Mouse (Mus musculus): ENCODE measurements around the gene Asphd2. TPM values are rescaled to one million over a fixed set of nuclear protein-coding genes. Genes with fewer than 3 reads are reported as not detected.
A peak's percentile ranks its signal among the peaks of the same experiment; 100 is the strongest.

Asphd2 gene
- polyA plus RNA-seq, 1 experiment from 2014 or later: 8.1 TPM

DNA sequence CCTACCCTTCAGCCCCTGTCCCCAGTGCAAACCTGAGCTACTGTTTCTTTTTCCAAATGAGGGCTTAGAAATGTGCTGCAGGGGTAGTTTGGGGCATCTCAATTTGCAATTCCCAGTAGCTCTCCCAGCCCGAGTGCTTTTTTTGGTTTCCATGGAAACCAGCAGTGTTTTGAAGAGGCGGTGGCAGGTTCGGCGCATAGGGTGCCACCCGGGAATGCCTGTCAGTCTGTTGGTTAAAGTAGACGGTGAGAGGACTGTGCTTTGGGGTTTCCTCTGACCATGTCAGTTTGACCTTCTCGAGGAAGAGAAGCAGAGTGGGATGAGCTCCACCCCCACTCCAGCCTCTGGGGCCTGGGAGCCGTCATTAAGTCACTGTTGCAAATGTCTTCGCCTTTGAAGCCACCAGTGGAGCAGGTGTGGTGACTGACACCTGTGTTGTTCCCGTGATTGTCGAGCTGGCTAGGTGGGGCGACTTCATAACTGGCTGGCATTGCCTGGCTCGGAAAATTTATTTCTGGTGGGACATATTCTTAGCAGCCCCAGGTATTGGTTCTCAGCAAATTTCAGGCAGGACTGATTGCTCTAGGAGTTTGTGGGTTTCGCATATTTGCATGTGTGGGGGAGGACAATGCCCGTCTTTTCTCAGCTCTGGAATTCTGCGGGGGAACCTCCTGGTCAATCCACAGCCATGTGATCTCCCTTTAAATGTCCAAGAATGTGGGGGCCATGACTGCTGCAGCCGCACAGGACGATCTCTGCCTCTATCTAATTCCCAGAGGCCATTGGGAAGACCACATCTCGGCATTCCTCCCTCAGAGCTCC lies 17.1 kb upstream of the Asphd2 start:
- Histone ChIP-seq H3K27ac (no peak overlapping the region), H3K9me3 (replicated peaks) (0 out of 2 replicates have a peak, but pooled peaks cover 4% of the 10 kb centered on the region), H3K4me1 (peaks cover 15% of the 10 kb centered on the region), H3K27me3 (peaks cover 10% of the 10 kb centered on the region), H3K4me2 (peak overlapping the region; percentile 38), H3K4me3 (replicated peaks) (no peak overlapping the region), H3K9ac (no peak overlapping the region), H3K36me3 (no peaks in the 10 kb centered on the region)
- WGBS: 7% methylated on average over 19 of the region's 19 CpGs
- ATAC-seq (replicated peaks; ENCODE audit: low FRiP score): no peak

GRCm38 (mm10) chr5:112411072-112411471 lies 16.4 kb upstream of the Asphd2 start:
- Histone ChIP-seq H3K27ac (no peak overlapping the region), H3K4me3 (replicated peaks) (no peak overlapping the region), H3K4me1 (peaks cover 15% of the 10 kb centered on the region), H3K27me3 (peaks cover 10% of the 10 kb centered on the region), H3K4me2 (no peak overlapping the region), H3K36me3 (no peaks in the 10 kb centered on the region), H3K9ac (no peak overlapping the region), H3K9me3 (replicated peaks) (0 out of 2 replicates have a peak, but pooled peaks cover 4% of the 10 kb centered on the region)
- no peak for ATAC-seq (replicated peaks; ENCODE audit: low FRiP score)
- 41% methylated on average over 11 of the region's 11 CpGs for WGBS

DNA sequence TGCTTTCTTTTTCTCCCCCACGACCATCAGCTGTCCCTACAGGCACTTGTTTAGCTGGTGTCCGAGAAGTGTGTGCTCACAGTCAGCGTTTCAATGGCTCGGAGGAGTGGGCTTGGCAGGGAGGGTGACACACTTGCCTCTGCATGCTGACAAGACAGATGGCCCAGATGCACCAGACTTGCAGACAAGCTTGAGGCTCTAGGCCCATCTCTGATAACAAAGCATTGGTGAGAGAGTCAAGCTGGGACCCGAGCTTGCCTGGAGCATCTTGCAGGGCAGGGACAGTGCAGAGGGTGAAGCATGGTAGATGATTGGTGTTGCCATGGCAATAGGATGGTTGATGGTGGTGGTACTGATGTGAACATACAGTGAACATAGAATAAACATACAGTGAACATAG lies 14.6 kb upstream of the Asphd2 start:
- Histone ChIP-seq H3K9ac (no peak overlapping the region), H3K27ac (no peak overlapping the region), H3K4me2 (no peak overlapping the region), H3K4me3 (replicated peaks) (no peak overlapping the region), H3K36me3 (no peaks in the 10 kb centered on the region), H3K4me1 (peaks cover 15% of the 10 kb centered on the region), H3K9me3 (replicated peaks) (0 out of 2 replicates have a peak, but pooled peaks cover 4% of the 10 kb centered on the region), H3K27me3 (peaks cover 10% of the 10 kb centered on the region)
- ATAC-seq (replicated peaks; ENCODE audit: low FRiP score): no peak
- WGBS: 55% methylated on average over 5 of the region's 5 CpGs

- Histone ChIP-seq H3K9ac (no peak overlapping the region), H3K36me3 (no peaks in the 10 kb centered on the region), H3K4me2 (no peak overlapping the region), H3K9me3 (replicated peaks) (no peaks in the 10 kb centered on the region), H3K27ac (no peak overlapping the region), H3K27me3 (no peaks in the 10 kb centered on the region), H3K4me3 (replicated peaks) (no peak overlapping the region), H3K4me1 (peaks cover under 1% of the 10 kb centered on the region; the same call in 1 of the 2 replicates)
- no peak for ATAC-seq (replicated peaks; ENCODE audit: low FRiP score)
- 72% methylated on average over 3 of the region's 3 CpGs for WGBS
These were observed 11.4 kb upstream of the Asphd2 start for GRCm38 (mm10) chr5:112406017-112406416.

DNA sequence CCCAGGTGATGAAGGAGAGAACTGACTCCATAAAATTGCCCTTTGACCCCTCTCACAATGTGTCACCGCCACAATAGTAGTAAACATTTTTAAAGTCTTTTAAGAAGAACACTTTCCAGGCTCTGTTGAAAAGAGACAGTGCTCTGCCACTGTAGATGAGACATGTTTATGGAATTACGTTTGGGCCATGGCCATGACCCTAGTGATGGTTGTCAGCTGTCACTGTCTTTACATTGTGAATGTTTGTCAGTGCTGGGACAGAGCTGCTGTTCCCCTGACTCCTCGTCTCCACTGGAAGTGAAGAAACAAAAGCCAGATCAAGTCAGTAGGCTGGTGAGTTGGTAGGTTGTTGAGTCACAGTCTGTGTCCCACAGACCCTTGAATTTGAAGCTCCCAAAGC lies 7.8 kb upstream of the Asphd2 start:
- no peak overlapping the region for H3K9ac ChIP-seq
- H3K4me3 ChIP-seq (replicated peaks): no peak overlapping the region
- H3K27ac ChIP-seq: no peak overlapping the region
- H3K4me1 ChIP-seq: no peaks in the 10 kb centered on the region
- H3K27me3 ChIP-seq: 0 out of 2 replicates have a peak, but pooled peaks cover 5% of the 10 kb centered on the region
- ATAC-seq (replicated peaks; ENCODE audit: low FRiP score): no peak
- H3K9me3 ChIP-seq (replicated peaks): no peaks in the 10 kb centered on the region
- H3K36me3 ChIP-seq: no peaks in the 10 kb centered on the region
- WGBS: 57% methylated on average over 3 of the region's 3 CpGs
- H3K4me2 ChIP-seq: no peak overlapping the region

GRCm38 (mm10) chr5:112399284-112399683 lies 4.6 kb upstream of the Asphd2 start:
- Histone ChIP-seq H3K4me2 (no peak overlapping the region), H3K27ac (no peak overlapping the region), H3K36me3 (no peaks in the 10 kb centered on the region), H3K4me3 (replicated peaks) (no peak overlapping the region), H3K9me3 (replicated peaks) (no peaks in the 10 kb centered on the region), H3K27me3 (peaks cover 22% of the 10 kb centered on the region), H3K9ac (no peak overlapping the region), H3K4me1 (peaks cover 7% of the 10 kb centered on the region)
- ATAC-seq (replicated peaks; ENCODE audit: low FRiP score): no peak
- 71% methylated on average over 10 of the region's 10 CpGs for WGBS

DNA sequence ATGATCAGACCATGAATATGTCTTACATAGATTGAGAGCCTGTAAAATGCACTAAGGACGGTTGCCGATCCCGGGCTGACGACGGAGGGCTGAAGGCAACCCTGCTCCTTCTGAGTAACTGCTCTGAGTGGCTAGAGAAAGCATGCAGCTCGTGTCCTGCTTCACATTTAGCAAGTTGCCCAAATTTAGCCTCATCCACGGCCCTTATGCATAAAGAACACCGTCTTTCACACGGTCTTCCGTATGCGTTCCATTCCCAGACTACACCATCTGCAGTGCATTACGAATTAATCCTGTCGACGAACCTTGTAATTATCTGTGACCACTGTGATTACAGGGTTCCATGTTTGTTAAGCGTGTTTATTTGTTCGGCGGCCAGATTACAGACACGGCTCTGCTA lies 1.4 kb upstream of the Asphd2 start:
- H3K4me3 ChIP-seq (replicated peaks): no peak overlapping the region
- no peaks in the 10 kb centered on the region for H3K36me3 ChIP-seq
- no peak for ATAC-seq (replicated peaks; ENCODE audit: low FRiP score)
- no peak overlapping the region for H3K4me2 ChIP-seq
- whole genome bisulfite sequencing: 60% methylated on average over 18 of the region's 18 CpGs
- no peak overlapping the region for H3K27ac ChIP-seq
- no peak overlapping the region for H3K9ac ChIP-seq
- H3K4me1 ChIP-seq: peaks cover 16% of the 10 kb centered on the region
- H3K9me3 ChIP-seq (replicated peaks): no peaks in the 10 kb centered on the region
- peaks cover 50% of the 10 kb centered on the region for H3K27me3 ChIP-seq

DNA sequence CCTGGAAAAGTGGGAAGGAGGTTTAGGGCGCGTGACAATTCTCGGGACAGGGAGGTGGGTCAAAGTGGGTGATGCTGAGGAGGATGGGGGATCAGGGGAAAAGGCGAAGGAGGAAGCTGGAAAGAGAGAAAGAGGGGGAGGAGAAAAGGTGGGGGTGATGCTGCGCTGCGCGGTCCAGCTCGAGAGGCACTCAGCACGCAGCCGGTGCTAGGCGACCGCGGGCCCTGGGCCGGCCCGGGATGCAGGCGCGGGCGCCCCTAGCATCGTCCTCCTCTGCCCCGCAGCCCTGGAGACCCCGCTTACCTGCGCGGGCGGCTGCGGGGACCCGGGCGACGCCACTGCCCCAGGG lies 277 bp downstream of the Asphd2 start:
- Histone ChIP-seq H3K9me3 (replicated peaks) (no peaks in the 10 kb centered on the region), H3K4me3 (replicated peaks) (peak overlapping the region; percentile 64), H3K27ac (no peak overlapping the region), H3K36me3 (no peaks in the 10 kb centered on the region), H3K4me2 (peak overlapping the region; percentile 93), H3K9ac (peak overlapping the region; percentile 55), H3K4me1 (peaks cover 16% of the 10 kb centered on the region), H3K27me3 (peaks cover 46% of the 10 kb centered on the region)
- ATAC-seq (replicated peaks; ENCODE audit: low FRiP score): peak; percentile 72
- under 1% methylated on average over 19 of the region's 28 CpGs for WGBS

DNA sequence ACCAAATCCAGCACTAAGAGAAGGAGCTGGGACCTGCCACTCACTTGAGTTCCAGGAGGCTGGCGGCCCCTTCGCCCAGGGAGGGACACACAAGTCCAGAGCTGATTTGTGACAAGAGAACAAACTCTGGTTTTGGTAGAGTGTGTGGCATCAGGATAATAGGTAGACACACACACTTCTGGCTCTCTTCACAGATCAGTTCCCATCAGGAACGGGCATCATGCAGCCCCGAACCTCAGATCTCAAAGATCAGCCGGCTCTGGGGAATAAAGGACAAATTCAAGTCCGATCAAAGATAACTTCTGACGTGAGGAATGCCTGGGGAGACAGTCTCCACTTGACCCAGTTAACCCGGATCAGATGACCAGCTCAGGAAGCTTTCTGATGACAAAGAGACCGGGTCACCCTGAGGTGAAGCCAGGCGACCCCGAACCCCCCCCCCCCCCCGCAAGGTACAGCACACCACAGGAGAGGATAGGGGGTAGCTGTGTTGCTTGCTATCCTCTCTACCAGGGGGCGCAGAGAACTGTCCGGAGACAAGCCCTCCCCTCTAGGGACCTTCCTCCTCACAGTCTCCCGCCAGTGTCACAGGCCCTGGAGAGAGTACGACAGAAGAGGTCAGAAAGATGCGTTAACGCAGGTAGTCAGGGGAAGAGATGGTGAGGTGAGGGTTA lies 788 bp downstream of the Asphd2 start:
- peak overlapping the region; percentile 64 for H3K4me3 ChIP-seq (replicated peaks)
- peaks cover 16% of the 10 kb centered on the region for H3K4me1 ChIP-seq
- H3K36me3 ChIP-seq: no peaks in the 10 kb centered on the region
- no peak overlapping the region for H3K27ac ChIP-seq
- H3K9ac ChIP-seq: peak overlapping the region; percentile 55; the same call in 1 of the 2 replicates
- ATAC-seq (replicated peaks; ENCODE audit: low FRiP score): peak; percentile 30; the same call in 1 of the 2 replicates
- WGBS: 9% methylated on average over 18 of the region's 18 CpGs
- H3K9me3 ChIP-seq (replicated peaks): no peaks in the 10 kb centered on the region
- H3K27me3 ChIP-seq: peaks cover 45% of the 10 kb centered on the region
- H3K4me2 ChIP-seq: peak overlapping the region; percentile 93

DNA sequence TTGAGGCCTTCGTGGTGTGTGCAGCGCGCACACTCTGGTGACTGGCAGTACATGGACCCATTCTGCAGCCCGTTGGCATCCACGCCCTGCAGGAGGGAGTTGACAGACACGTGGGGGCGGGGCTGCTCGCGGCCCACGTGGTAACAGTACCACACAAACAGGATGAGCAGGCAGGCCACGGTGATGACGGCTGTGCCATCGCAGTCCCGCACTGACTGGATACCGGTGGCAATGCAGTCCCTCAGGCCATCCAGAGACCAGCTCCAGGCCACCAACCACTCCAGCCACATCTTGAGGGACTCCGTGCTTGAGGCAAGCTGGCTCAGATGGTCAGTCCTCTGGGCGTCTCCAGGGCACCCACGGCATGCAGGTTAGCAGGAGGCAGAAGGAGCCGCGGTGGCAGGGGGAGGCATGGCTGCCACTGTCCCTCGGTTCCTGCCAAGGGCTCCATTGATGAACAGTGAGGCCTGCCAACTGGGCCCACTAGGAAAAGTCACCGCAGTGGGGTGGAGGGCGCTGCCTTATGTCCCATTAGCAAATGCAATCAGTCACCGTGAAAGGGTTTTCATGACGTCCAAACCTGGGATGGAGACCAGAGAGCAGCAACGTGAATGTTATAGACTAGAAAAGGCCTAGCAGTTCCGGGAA lies 2.9 kb downstream of the Asphd2 start:
- H3K36me3 ChIP-seq: no peaks in the 10 kb centered on the region
- 75% methylated on average over 27 of the region's 27 CpGs for WGBS
- no peak overlapping the region for H3K4me3 ChIP-seq (replicated peaks)
- no peaks in the 10 kb centered on the region for H3K9me3 ChIP-seq (replicated peaks)
- H3K27me3 ChIP-seq: peaks cover 45% of the 10 kb centered on the region
- peaks cover 20% of the 10 kb centered on the region for H3K4me1 ChIP-seq
- no peak overlapping the region for H3K27ac ChIP-seq
- no peak overlapping the region for H3K9ac ChIP-seq
- no peak overlapping the region for H3K4me2 ChIP-seq
- no peak for ATAC-seq (replicated peaks; ENCODE audit: low FRiP score)

DNA sequence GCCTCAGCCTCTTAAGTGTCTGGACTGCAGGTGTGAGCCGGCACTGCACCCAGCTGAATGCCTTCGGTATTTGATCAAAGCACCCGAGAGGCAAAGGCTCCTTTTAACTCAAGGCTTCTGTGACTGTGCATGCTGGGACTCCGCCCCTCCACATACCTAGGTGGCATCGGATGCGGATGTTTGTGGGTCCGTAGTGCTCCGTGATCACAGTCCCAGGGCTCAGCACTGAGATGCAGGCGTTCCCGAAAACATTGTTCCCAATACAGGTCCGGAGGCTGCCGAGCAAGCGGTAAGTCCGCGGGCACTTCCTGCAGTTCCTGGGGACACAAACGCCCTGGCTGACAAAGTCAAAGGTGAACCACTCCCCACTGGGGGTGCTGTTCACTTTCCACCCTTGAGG lies 3.7 kb downstream of the Asphd2 start:
- no peak overlapping the region for H3K4me2 ChIP-seq
- no peaks in the 10 kb centered on the region for H3K9me3 ChIP-seq (replicated peaks)
- H3K4me3 ChIP-seq (replicated peaks): no peak overlapping the region
- no peak for ATAC-seq (replicated peaks; ENCODE audit: low FRiP score)
- H3K36me3 ChIP-seq: no peaks in the 10 kb centered on the region
- WGBS: 68% methylated on average over 16 of the region's 16 CpGs
- H3K4me1 ChIP-seq: peaks cover 20% of the 10 kb centered on the region
- no peak overlapping the region for H3K27ac ChIP-seq
- peaks cover 39% of the 10 kb centered on the region for H3K27me3 ChIP-seq
- H3K9ac ChIP-seq: no peak overlapping the region

GRCm38 (mm10) chr5:112389352-112389751 lies 5.3 kb downstream of the Asphd2 start:
- no peak overlapping the region for H3K4me2 ChIP-seq
- ATAC-seq (replicated peaks; ENCODE audit: low FRiP score): no peak
- no peak overlapping the region for H3K27ac ChIP-seq
- no peak overlapping the region for H3K4me3 ChIP-seq (replicated peaks)
- H3K27me3 ChIP-seq: peaks cover 29% of the 10 kb centered on the region
- no peak overlapping the region for H3K9ac ChIP-seq
- no peaks in the 10 kb centered on the region for H3K9me3 ChIP-seq (replicated peaks)
- H3K4me1 ChIP-seq: peaks cover 14% of the 10 kb centered on the region
- WGBS: 68% methylated on average over 9 of the region's 9 CpGs
- no peaks in the 10 kb centered on the region for H3K36me3 ChIP-seq
